Mouse (Mus musculus) small intestine, adult 2 months (tissue): ENCODE measurements around the gene Ccdc28b. TPM values are rescaled to one million over a fixed set of nuclear protein-coding genes. Genes with fewer than 3 reads are reported as not detected.
A peak's percentile ranks its signal among the peaks of the same experiment; 100 is the strongest.

Experiments used
- H3K27ac ChIP-seq: fragments of 200-500 bp; 2 replicates; pipeline ENCODE4 v1.5.1; 2012; ENCODE audit warnings: low read depth, low read length, control low read depth, inconsistent platforms; ENCODE audit not compliant: insufficient read depth
- H3K27me3 ChIP-seq: fragments of 200-500 bp; 2 replicates; pipeline ENCODE4 v1.6.1; 2012; ENCODE audit warnings: mild to moderate bottlenecking, moderate library complexity, low read length, inconsistent platforms; ENCODE audit not compliant: control insufficient read depth, insufficient read depth
- H3K36me3 ChIP-seq: fragments of 200-500 bp; 2 replicates; pipeline ENCODE4 v1.6.1; 2012; ENCODE audit warnings: mild to moderate bottlenecking, low read length, control low read depth, inconsistent platforms; ENCODE audit not compliant: control insufficient read depth, insufficient read depth
- H3K4me1 ChIP-seq: fragments of 200-500 bp; 2 replicates; pipeline ENCODE4 v1.6.1; 2012; ENCODE audit warnings: low read length, inconsistent platforms, mixed read lengths; ENCODE audit not compliant: control insufficient read depth, insufficient read depth, insufficient read length
- H3K4me3 ChIP-seq: fragments of 200-500 bp; 2 replicates; pipeline ENCODE4 v1.5.1; 2012; ENCODE audit warnings: low read depth, mild to moderate bottlenecking, control low read depth, inconsistent platforms, low read length, moderate library complexity
- CTCF ChIP-seq: fragments of 200-500 bp; IDR thresholded peaks from 2 replicates; pipeline ENCODE4 v1.5.1; 2012; ENCODE audit warnings: low read depth, mild to moderate bottlenecking, control low read depth, inconsistent platforms, low read length, moderate library complexity, mixed read lengths; ENCODE audit not compliant: insufficient replicate concordance, insufficient read length; ENCODE audit errors: extremely low read depth
- POLR2A ChIP-seq: fragments of 200-500 bp; IDR thresholded peaks from 2 replicates; pipeline ENCODE4 v1.6.1; 2012; ENCODE audit warnings: low read depth, mild to moderate bottlenecking, control low read depth, inconsistent platforms, low read length, moderate library complexity
- whole genome bisulfite sequencing: fragments of 180-500 bp; shearing (Covaris S2); methylation state at CpG from one replicate; pipeline ENCODE4 v1.1.7; 2018; 5-methylcytosine and 5-hydroxymethylcytosine counted together
- polyA plus RNA-seq: library from polyadenylated mRNA; depleted of rRNA; stranded (reverse); fragments of >200 nt; gene quantifications from 2 replicates; pipeline ENCODE4 v1.2.3, GENCODE M21; 2012; rRNA removed

Ccdc28b gene
- polyA plus RNA-seq, result 5.2 and 7.2 TPM in 2 replicates

DNA sequence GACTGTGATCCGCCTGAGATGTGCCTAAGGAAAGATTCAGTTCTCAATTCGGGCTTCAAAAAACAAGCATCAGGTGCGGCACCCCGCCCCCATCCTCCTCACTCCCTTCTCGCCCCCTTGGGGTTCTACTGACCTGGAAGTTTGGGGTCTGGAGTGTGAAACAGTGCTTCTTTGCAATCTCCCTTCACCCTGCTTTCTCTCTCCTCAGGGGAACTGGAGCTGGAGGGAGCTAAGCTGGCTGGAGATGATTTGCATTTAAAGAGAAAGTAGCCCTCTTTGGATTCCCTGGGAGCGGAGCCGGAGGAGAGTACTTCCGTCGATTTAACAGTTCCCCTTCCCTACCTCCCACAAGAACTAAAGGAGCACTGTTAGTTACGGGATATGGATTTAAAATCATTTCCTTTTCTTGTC is at the start of gene Ccdc28b:
TSS of gene Ccdc28b (minus strand) at position 267 of the 411 bp plus-strand sequence.
- Histone ChIP-seq H3K27ac (peak within 1 kb of the TSS; percentile 62), H3K4me3 (peak within 1 kb of the TSS; percentile 71), H3K27me3 (no peaks in the 10 kb centered on the region), H3K36me3 (peaks cover 13% of the 10 kb centered on the region), H3K4me1 (peaks cover 9% of the 10 kb centered on the region)
- TF ChIP-seq POLR2A (peak; percentile 34; the same call in 1 of the 2 replicates), CTCF (no peak)
- WGBS, result 1% methylated on average over 10 of the region's 10 CpGs

DNA sequence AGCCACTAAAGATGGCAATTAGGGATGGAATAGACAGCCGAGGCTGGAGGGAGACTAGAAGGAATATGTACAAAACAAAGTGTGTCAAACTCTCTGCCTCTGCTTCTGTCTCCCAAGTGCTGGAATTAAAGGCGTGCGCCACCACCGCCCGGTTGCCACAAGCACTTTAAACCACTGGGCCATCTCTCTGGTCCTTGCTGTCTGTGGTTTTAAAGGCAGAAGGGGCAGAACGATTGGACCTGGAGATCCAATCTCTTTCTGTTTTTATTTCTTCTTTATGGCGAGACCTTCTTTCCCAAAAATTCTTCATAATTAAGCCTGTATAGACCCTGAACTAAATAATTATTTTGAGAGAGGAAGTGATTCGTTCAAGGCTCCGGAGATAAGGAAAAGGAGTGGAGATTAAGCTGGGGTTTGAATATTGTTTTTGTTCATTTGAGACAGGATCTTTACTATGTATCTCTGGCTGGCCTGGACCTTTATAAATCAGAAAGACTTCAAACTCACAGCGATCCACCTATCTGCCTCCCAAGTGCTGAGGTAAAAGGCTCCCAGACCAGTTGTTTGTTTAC is 49.2 kb upstream of the Ccdc28b start:
- under 1% methylated on average over 10 of the region's 10 CpGs for WGBS

DNA sequence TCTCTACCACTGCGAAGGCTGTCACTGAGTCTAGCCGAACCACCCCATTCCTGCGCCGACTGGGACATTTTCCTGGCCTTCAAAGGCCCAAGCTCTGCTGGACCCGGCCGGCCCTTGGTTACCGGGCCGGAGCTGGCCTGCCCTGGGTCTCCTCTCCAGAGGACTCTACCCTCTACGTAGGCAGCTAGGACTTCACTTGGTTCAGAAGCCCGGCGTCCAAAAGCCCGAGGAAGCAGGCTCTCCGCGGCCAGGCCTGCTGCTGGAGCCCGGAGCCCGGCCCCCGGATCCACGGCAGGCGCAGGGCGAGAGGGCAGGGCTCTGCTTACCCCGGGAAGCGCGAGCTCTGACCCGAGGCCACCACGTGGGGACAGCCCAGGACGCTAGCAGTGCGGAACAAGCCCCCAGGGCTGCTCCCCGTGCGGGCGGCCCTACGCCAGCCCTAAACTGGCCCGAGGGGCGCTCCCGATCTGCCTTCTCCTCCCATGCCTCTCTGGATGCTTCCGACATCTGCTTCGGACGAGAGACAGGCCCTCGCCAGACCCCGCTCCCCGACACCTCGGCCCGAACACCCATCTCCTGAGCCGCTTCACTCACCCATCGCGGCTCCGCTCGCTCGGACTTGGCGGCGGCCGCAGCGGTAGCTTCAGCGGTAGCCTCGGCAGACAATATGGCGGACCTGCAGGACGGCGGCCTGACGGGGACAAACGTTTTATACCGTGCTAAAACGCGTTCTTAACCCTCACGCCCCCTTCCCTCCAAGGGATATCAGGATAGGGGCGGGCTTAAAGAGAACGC is 48.5 kb upstream of the Ccdc28b start, which contains the start of gene Kpna6:
TSS of gene Kpna6 (minus strand) at position 685 of the 795 bp plus-strand sequence.
- Histone ChIP-seq H3K27me3 (no peaks in the 10 kb centered on the region), H3K4me1 (peaks cover 6% of the 10 kb centered on the region; the same call in 1 of the 2 replicates), H3K27ac (peak within 1 kb of the TSS; percentile 83), H3K4me3 (peak within 1 kb of the TSS; percentile 77), H3K36me3 (peaks cover 4% of the 10 kb centered on the region)
- WGBS, result under 1% methylated on average over 65 of the region's 65 CpGs
- TF ChIP-seq CTCF (no peak), POLR2A (peak; percentile 12; the same call in 1 of the 2 replicates)

More for the DNA sequence above, 49.2 kb upstream of the Ccdc28b start:
- Histone ChIP-seq H3K4me3 (peak overlapping the region; percentile 77), H3K27ac (peak overlapping the region; percentile 83), H3K27me3 (no peaks in the 10 kb centered on the region), H3K4me1 (peaks cover 6% of the 10 kb centered on the region; the same call in 1 of the 2 replicates), H3K36me3 (peaks cover 4% of the 10 kb centered on the region; the same call in 1 of the 2 replicates)
- TF ChIP-seq CTCF (0 out of 2 replicates have a peak, but pooled peaks have one; percentile 11), POLR2A (no peak)

DNA sequence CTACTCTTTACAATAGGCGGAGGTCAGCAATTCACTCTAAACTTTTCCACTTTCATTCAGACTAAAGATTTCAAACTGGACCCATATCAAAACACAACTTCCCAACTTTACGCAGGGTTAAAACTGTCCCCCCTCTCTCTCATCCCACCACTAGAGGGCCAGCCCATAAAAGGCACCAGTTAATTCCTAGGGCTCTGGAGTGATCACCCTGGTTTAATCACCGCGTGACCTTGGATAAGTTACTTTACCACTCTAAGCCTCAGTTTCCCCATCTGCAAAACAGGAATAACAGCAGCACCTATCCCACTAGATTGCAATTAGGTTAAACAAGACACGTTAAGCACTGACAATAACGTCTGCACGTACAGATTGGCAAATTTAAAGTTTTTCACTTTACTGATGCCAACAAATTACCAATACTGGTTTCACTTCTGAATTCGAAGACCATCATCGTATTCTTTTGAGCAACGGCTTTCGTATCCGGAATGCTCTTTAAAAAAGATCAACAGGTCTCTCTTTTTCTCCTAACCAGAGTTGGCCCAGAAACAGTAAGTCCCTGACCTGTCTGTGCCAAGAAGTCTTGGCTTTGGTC is 47.8 kb upstream of the Ccdc28b start:
- Histone ChIP-seq H3K27ac (peak overlapping the region; percentile 83), H3K4me3 (peak overlapping the region; percentile 77), H3K27me3 (no peaks in the 10 kb centered on the region), H3K4me1 (peaks cover 6% of the 10 kb centered on the region; the same call in 1 of the 2 replicates), H3K36me3 (peaks cover 7% of the 10 kb centered on the region)
- WGBS, result 4% methylated on average over 12 of the region's 12 CpGs
- no peak for TF ChIP-seq POLR2A
- peak; percentile 45; the same call in 1 of the 2 replicates for TF ChIP-seq CTCF

DNA sequence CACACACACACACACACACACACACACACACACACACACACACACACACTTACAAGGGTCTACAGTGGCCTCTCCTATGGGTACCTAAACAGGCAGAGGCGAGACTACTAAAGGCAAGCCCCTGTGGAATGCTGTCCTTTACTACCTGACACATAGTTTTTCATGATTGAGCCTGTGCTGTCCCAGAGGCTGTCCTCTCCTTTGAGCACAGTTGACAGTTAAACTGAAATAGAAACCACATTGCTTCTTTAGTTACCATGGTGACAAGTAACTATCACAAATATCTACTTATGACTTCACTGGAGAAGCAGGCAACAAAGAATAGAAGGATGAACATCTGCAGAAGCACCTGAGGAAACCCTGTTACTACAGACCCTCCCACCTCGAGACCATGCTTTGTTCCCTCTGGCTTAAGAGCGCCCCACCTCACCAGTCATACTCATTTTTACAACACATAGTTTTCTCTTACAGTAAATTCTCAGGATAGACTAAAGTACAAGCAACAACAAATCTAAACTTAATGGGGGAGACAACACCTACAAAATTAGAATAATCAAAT is 38.6 kb upstream of the Ccdc28b start:
- no peaks in the 10 kb centered on the region for H3K4me1 ChIP-seq
- peaks cover 42% of the 10 kb centered on the region for H3K36me3 ChIP-seq
- H3K4me3 ChIP-seq, result no peak overlapping the region
- H3K27ac ChIP-seq, result no peak overlapping the region
- TF ChIP-seq POLR2A, result no peak
- TF ChIP-seq CTCF, result no peak
- 78% methylated on average over 3 of the region's 3 CpGs for WGBS
- no peaks in the 10 kb centered on the region for H3K27me3 ChIP-seq

DNA sequence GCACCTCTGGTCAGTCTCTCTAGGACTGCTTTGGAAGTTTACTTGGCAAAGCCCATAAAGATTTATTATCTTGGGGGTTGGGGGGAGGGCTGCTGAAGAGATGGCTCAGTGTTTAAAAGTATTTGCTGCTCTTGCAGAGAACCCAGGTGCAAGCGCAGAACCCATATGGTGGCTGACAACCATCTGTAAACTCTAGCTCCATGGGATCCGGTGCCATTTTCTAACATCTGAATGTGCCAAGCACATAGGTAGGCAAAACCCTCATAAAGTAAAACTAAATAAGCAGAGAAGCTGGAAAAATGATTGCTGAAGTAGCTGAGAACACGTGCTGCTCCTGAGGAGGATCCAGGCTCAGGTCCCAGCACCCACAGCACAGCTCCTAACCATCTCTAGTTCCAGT is 37.8 kb upstream of the Ccdc28b start:
- TF ChIP-seq POLR2A (no peak), CTCF (no peak)
- 72% methylated on average over 3 of the region's 3 CpGs for WGBS
- no peak overlapping the region for H3K4me3 ChIP-seq
- H3K4me1 ChIP-seq, result no peaks in the 10 kb centered on the region
- H3K36me3 ChIP-seq, result peaks cover 42% of the 10 kb centered on the region
- no peaks in the 10 kb centered on the region for H3K27me3 ChIP-seq
- H3K27ac ChIP-seq, result no peak overlapping the region
